Mouse (Mus musculus): Measurements from ENCODE around the gene Gm26992.

GRCm38 (mm10) chrX:103483047-103483446 is 61.2 kb downstream of the Gm26992 start:
- TF ChIP-seq CTCF (conservative IDR thresholded peaks at IDR 0.05; ENCODE audit: insufficient read depth, insufficient read length, low read depth, low read length): no peak
- TF ChIP-seq POLR2A (IDR thresholded peaks at IDR 0.05; ENCODE audit: low read depth, low read length): no peak
